Mouse (Mus musculus): ENCODE results near the gene Gmnn. TPM values are rescaled to one million over a fixed set of nuclear protein-coding genes. Genes with fewer than 3 reads are reported as not detected.

The Gmnn gene
- total RNA-seq, 1 experiment, result 98.6 TPM

GRCm38 (mm10) chr13:24798686-24799085 is 37.0 kb upstream of the Gmnn start:
- Histone ChIP-seq H3K36me3 (ENCODE audit: control insufficient read depth, insufficient read depth, low read length, poor library complexity, severe bottlenecking) (no peaks in the 10 kb centered on the region), H3K4me1 (ENCODE audit: control insufficient read depth in 2 of 2, insufficient read depth in 2 of 2, low read length in 2 of 2, poor library complexity in 1 of 2) (peaks cover 4 to 6% of the 10 kb centered on the region in 2 experiments; a peak in 3 of 4 replicates), H3K9me3 (ENCODE audit: control insufficient read depth, insufficient read depth, low read depth, low read length) (no peaks in the 10 kb centered on the region), H3K4me3 (ENCODE audit: insufficient read depth in 1 of 2, low read depth in 1 of 2, low read length in 2 of 2, poor library complexity in 1 of 2, severe bottlenecking in 1 of 2) (no peak overlapping the region), H3K9ac (ENCODE audit: insufficient read depth, low read depth, low read length, poor library complexity, severe bottlenecking) (no peak overlapping the region), H3K27ac (ENCODE audit: insufficient read depth, low read depth, low read length, poor library complexity, severe bottlenecking) (no peak overlapping the region)
- in situ Hi-C loops (cut with MboI; ENCODE audit: low sequenced_read_pairs in 2 of 2, unreplicated experiment in 2 of 2), result no loop called here
- TF ChIP-seq HCFC1 (IDR thresholded peaks at IDR 0.05; ENCODE audit: borderline replicate concordance, insufficient read depth, low read length) (no peak), ZC3H11A (IDR thresholded peaks at IDR 0.05; ENCODE audit: borderline replicate concordance, low read depth, low read length) (no peak), ZNF384 (IDR thresholded peaks at IDR 0.05; ENCODE audit: low read depth, low read length) (no peak), MAFK (IDR thresholded peaks at IDR 0.05; ENCODE audit: insufficient read depth, low read depth, low read length) (no peak), CHD2 (IDR thresholded peaks at IDR 0.05; ENCODE audit: low read depth, low read length) (no peak)
- no peak for DNase-seq (ENCODE audit: low read depth, low spot score)

DNA sequence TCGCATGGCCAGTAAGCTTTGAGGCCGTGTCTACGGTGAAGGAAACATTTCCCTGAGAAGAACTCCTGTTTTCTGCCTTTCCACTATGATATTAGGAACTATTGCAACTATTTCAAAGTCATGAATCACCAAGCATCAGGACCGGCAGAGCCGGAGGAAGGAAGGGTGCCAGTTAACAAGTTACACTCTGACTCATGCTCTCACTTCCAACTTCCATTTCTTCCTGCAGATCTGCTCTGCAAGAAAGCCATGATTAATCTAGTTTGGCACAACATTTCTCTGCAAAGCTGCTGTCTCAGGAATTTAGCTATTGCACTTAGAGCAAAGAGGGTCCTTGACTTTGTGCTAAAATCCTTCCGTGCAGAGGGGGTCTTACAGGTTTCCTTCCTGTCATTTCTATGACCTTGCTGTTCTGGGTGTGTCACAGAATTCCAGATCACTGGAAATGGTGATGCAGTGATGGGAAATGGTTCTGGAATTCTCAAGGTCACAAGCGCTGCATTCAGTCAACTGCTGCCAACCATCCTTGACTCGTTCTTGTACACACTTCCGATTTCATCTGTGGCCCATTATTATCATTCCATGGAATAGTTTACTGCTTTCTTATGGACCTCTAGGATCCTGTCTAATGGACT is 30.8 kb upstream of the Gmnn start:
- Histone ChIP-seq H3K36me3 (ENCODE audit: control insufficient read depth, insufficient read depth, low read length, poor library complexity, severe bottlenecking) (no peaks in the 10 kb centered on the region), H3K9me3 (ENCODE audit: control insufficient read depth, insufficient read depth, low read depth, low read length) (no peaks in the 10 kb centered on the region), H3K4me3 (ENCODE audit: insufficient read depth in 1 of 2, low read depth in 1 of 2, low read length in 2 of 2, poor library complexity in 1 of 2, severe bottlenecking in 1 of 2) (no peak overlapping the region), H3K9ac (ENCODE audit: insufficient read depth, low read depth, low read length, poor library complexity, severe bottlenecking) (no peak overlapping the region), H3K27ac (ENCODE audit: insufficient read depth, low read depth, low read length, poor library complexity, severe bottlenecking) (no peak overlapping the region), H3K4me1 (ENCODE audit: control insufficient read depth in 2 of 2, insufficient read depth in 2 of 2, low read length in 2 of 2, poor library complexity in 1 of 2) (no peaks in the 10 kb centered on the region)
- no peak for DNase-seq (ENCODE audit: low read depth, low spot score)
- in situ Hi-C loops (cut with MboI; ENCODE audit: low sequenced_read_pairs in 2 of 2, unreplicated experiment in 2 of 2), result no loop called here
- TF ChIP-seq HCFC1 (IDR thresholded peaks at IDR 0.05; ENCODE audit: borderline replicate concordance, insufficient read depth, low read length) (no peak), ZNF384 (IDR thresholded peaks at IDR 0.05; ENCODE audit: low read depth, low read length) (no peak), MAFK (IDR thresholded peaks at IDR 0.05; ENCODE audit: insufficient read depth, low read depth, low read length) (no peak), ZC3H11A (IDR thresholded peaks at IDR 0.05; ENCODE audit: borderline replicate concordance, low read depth, low read length) (no peak)

DNA sequence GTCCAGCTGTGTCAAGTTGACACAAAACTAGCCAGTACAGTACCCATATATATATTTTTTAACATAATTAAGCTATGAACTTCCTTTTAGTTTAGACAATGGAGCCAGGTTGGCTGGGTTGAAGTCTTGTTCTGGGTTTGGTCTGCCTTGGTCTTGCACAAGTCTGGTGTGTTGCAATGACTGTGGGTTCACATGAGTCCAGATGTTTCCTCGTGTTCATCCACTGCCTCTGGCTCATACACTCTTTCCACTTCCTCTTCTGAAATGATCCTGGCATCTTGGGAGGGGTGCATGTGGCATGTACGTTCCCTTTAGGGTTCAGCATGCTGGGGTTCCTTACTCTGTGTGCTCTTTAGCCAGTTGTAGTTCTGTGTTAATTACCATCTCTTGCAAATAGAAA is 29.6 kb upstream of the Gmnn start:
- DNase-seq (ENCODE audit: low read depth, low spot score), result no peak
- in situ Hi-C loops (cut with MboI; ENCODE audit: low sequenced_read_pairs in 2 of 2, unreplicated experiment in 2 of 2), result no loop called here
- no peak overlapping the region for H3K27ac ChIP-seq (ENCODE audit: insufficient read depth, low read depth, low read length, poor library complexity, severe bottlenecking)
- H3K4me3 ChIP-seq (ENCODE audit: insufficient read depth in 1 of 2, low read depth in 1 of 2, low read length in 2 of 2, poor library complexity in 1 of 2, severe bottlenecking in 1 of 2), result no peak overlapping the region
- no peaks in the 10 kb centered on the region for H3K36me3 ChIP-seq (ENCODE audit: control insufficient read depth, insufficient read depth, low read length, poor library complexity, severe bottlenecking)
- H3K9me3 ChIP-seq (ENCODE audit: control insufficient read depth, insufficient read depth, low read depth, low read length), result no peaks in the 10 kb centered on the region
- H3K9ac ChIP-seq (ENCODE audit: insufficient read depth, low read depth, low read length, poor library complexity, severe bottlenecking), result no peak overlapping the region
- H3K4me1 ChIP-seq (ENCODE audit: control insufficient read depth in 2 of 2, insufficient read depth in 2 of 2, low read length in 2 of 2, poor library complexity in 1 of 2), result no peaks in the 10 kb centered on the region
- TF ChIP-seq HCFC1 (IDR thresholded peaks at IDR 0.05; ENCODE audit: borderline replicate concordance, insufficient read depth, low read length), result no peak
- TF ChIP-seq MAFK (IDR thresholded peaks at IDR 0.05; ENCODE audit: insufficient read depth, low read depth, low read length), result no peak
- TF ChIP-seq ZC3H11A (IDR thresholded peaks at IDR 0.05; ENCODE audit: borderline replicate concordance, low read depth, low read length), result no peak
- TF ChIP-seq CHD2 (IDR thresholded peaks at IDR 0.05; ENCODE audit: low read depth, low read length), result no peak
- no peak for TF ChIP-seq ZNF384 (IDR thresholded peaks at IDR 0.05; ENCODE audit: low read depth, low read length)

DNA sequence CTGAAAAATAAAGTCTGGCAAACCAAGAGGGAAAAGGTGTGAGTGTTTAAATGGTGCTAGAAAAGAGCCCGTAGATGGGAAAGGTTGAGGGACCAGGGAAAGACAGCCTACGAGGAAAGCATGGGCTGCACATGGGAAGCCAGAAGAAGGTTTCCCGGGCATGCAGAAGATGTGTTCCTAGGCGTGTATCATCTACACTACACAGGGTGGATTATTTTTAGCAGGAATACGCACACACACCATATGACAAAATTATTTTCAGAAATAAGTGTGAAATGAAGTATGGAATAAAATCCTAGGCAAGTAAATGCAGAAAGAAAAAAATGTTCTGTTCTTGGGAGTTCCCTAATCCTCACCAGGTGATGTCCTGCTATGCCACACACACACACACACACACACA is 25.8 kb upstream of the Gmnn start:
- H3K4me1 ChIP-seq (ENCODE audit: control insufficient read depth in 2 of 2, insufficient read depth in 2 of 2, low read length in 2 of 2, poor library complexity in 1 of 2), result peaks cover 0 to 3% of the 10 kb centered on the region in 2 experiments; a peak in 1 of 4 replicates
- no peak for DNase-seq (ENCODE audit: low read depth, low spot score)
- no peak overlapping the region for H3K4me3 ChIP-seq (ENCODE audit: insufficient read depth in 1 of 2, low read depth in 1 of 2, low read length in 2 of 2, poor library complexity in 1 of 2, severe bottlenecking in 1 of 2)
- H3K9ac ChIP-seq (ENCODE audit: insufficient read depth, low read depth, low read length, poor library complexity, severe bottlenecking), result no peak overlapping the region
- no peak for TF ChIP-seq ZC3H11A (IDR thresholded peaks at IDR 0.05; ENCODE audit: borderline replicate concordance, low read depth, low read length)
- TF ChIP-seq MAFK (IDR thresholded peaks at IDR 0.05; ENCODE audit: insufficient read depth, low read depth, low read length), result no peak
- no peak for TF ChIP-seq ZNF384 (IDR thresholded peaks at IDR 0.05; ENCODE audit: low read depth, low read length)
- no peak for TF ChIP-seq CHD2 (IDR thresholded peaks at IDR 0.05; ENCODE audit: low read depth, low read length)
- TF ChIP-seq HCFC1 (IDR thresholded peaks at IDR 0.05; ENCODE audit: borderline replicate concordance, insufficient read depth, low read length), result no peak
- no peak overlapping the region for H3K27ac ChIP-seq (ENCODE audit: insufficient read depth, low read depth, low read length, poor library complexity, severe bottlenecking)
- H3K36me3 ChIP-seq (ENCODE audit: control insufficient read depth, insufficient read depth, low read length, poor library complexity, severe bottlenecking), result no peaks in the 10 kb centered on the region
- H3K9me3 ChIP-seq (ENCODE audit: control insufficient read depth, insufficient read depth, low read depth, low read length), result no peaks in the 10 kb centered on the region
- in situ Hi-C loops (cut with MboI; ENCODE audit: low sequenced_read_pairs in 2 of 2, unreplicated experiment in 2 of 2), result no loop called here
